Mouse (Mus musculus) mouse trophoblast stem cell (cell line): ENCODE data around the gene Spry1.

Experiments used
- in situ Hi-C, 2 experiments: fragments of 300-500 bp; cut with MseI, MboI; formaldehyde crosslinking; loops; 2 replicates in 1 of 2; 3 replicates in 1 of 2; pipeline ENCODE4 v1.15.1; 2025

Gene Spry1

DNA sequence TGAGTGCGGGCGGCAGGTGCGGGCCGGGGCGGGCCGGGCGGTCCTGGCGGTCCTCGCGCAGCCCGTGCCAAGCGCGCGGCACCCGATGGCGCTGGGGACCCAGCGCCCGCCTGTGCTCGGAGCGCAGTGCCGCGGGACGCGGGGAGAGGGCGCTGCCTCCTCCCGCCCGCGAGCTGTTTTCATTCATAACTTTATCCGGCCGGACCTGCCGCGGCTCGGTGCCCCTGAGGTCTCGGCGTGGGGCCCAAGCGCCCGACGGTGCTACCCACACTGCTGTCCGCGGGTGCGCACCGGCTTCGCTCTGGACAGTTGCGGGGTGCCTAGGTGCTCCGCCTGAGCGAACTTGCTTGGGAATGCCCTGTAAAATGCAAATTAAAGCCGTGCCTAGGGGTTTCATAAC is 1.1 kb downstream of the Spry1 start:
- in situ Hi-C loops = no loop called here

DNA sequence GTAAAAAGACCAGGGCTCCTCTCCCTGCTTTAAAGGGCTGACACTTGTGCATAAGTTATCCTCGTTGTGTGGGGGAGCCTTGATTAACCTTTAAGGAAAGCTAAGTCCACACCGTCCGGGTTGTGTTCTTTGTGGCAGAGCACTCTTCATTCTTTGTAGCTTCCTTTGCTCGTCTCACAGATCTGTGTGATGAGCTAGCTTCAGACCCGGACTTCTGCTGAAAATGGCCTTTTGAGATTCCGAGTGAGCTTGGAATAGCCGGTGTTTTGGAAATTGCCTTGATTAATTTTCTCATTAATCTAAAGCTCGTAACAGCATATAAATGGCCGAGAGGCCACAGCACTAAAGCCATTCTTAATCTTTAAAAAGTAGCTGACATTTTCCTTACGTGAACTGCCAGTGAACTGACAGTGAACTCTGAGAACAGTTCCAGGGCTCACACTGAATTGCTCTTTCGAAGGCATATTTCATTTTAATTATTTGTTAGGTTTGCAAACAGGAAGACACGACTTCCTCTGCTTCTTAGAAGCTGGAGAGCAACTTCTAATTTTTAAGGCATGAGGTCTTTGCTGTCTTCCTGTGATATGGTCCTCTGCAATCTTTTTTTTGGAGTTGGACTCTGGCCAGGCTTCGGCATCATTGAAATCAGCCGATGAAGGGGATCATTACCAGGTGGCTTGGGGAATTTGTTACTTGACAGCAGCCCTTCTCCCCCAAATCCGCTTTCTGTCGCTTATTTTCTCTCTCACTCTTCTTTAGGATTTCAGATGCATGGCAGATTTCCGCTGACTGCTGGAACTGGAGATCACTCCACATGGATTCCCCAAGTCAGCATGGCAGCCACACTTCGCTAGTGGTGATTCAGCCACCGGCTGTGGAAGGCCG is 2.3 kb downstream of the Spry1 start:
- in situ Hi-C loops = no loop called here

DNA sequence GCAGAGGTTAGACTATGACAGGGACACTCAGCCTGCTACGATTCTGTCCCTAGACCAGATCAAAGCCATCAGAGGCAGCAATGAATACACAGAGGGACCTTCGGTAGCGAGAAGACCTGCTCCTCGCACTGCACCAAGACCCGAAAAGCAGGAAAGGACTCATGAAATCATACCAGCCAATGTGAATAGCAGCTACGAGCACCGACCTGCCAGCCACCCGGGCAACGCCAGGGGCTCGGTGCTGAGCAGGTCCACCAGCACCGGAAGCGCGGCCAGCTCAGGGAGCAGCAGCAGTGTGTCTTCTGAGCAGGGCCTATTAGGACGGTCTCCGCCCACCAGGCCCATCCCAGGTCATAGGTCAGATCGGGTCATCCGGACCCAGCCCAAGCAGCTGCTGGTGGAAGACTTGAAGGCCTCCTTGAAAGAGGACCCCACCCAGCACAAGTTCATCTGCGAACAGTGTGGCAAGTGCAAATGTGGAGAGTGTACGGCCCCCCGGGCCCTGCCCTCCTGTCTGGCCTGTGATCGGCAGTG is 3.0 kb downstream of the Spry1 start:
- in situ Hi-C loops = no loop called here

DNA sequence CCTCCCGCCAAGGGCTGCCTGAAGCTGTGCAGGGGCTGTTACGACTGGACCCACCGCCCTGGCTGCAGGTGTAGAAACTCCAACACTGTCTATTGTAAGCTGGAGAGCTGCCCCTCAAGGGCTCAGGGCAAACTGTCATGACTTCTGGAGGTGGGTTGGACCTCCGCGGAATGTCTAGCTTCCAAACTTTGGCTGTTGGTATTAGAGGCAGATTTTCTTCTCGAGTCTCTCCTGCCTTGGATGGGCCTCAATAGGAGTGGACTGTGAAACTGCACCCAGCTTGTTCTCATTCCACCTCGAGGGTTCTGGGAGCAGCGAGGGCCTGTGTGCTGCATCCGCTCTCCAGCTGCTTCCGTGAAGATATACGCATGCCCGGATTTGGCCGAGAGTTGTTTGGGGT is 3.7 kb downstream of the Spry1 start:
- in situ Hi-C loops = no loop called here

GRCm38 (mm10) chr3:37643903-37644302 is 4.2 kb downstream of the Spry1 start:
- in situ Hi-C loops = no loop called here

- in situ Hi-C loops = no loop called here
These were observed 5.3 kb downstream of the Spry1 start for GRCm38 (mm10) chr3:37645061-37645460.

DNA sequence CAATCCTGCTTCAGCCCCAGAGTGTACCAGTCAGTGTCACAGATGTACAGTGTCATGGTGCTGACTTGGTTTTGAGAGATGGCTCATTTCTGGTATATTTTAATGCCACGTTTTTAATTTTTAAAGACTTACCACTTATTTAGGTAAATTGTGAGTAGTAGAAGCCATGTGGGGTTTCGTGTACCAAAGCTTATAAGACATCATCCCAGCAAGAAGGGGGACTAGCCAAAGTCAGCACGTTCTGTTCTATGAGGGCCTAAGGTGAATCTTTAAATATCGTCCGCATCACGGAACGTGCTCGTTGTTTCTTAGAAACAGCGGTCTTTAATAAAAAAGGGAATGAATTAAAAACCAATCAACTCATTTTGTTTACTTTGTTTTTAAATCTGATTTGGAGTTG is 6.5 kb downstream of the Spry1 start:
- in situ Hi-C loops = no loop called here

GRCm38 (mm10) chr3:37647225-37647624 is 7.5 kb downstream of the Spry1 start:
- in situ Hi-C loops = no loop called here

DNA sequence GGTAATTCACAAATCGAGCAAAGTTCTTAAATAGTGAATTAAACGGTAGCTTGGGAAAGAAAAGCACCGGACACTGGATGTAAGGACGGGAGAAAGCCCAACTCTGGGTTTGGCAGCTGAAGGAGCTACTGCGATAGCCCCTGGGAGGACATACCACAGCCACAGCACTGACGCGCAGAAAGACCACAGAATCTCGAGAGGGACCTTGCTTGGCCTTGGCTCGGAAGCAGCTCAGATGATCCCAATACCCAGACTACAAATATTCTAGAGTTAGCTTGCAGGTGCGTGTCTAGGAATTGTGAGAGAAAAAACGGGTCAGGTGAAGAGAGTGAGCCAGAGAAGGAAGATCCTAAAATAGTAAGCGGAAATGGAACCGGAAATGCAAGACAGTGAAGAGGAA is 8.5 kb downstream of the Spry1 start:
- in situ Hi-C loops = no loop called here

DNA sequence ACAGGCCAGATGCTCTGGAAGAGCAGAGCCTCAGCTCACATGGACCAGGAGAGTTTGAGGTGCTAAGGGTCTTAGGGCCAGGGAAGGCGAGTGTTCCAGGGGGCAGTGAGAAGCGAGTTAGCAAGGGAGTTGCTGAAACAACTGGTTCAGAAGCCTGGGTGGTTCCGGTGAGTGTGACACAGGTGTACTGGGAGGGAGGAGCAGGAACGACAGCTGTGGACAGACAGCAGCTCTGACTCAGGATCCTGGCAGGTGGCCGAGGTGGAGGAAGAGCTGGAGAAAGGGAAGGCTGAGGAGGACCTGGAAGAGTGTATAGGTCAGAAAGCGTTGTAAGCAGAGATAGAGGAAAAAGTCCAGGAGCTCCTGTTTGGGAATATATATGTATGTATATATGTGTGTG is 9.5 kb downstream of the Spry1 start:
- in situ Hi-C loops = no loop called here

- in situ Hi-C loops = no loop called here
These were observed 12.8 kb downstream of the Spry1 start for GRCm38 (mm10) chr3:37652537-37652936.

DNA sequence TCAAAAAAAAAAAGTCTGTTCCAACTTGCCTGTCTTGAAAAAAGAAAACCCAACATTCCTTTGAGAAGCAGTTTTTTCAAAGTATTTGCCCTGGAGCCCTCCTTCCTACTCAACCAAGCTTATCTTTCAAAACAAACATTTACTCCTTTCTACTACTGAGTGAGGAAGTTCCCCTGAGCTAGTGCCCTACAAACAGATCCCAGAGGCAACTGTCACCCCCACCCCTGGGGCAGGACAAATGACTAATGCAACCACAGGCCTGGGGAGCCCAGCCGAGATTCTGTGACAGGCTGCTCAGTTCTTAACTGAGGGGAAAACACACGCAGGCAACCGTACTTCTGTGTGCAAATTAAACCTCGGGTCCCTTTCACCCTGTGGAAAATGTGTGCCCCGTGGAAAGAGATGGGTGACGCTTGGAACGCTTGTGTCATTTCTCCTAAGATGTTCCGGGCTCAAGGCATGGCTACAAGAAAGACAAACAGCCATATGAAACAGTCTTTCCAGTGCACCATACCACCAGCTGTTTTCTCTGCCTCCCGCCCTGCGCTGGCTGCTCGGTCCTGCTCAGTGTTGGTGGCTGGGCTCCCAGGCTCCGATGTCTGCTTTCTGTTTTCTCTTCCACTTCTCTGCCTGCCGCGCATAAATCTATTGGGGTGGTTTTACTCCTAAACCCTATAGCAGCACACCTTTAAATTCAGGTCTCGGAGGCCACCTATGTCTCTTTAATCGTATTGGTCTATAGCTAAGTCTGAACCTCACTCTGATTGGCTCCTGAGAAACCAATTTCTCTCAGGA is 14.4 kb downstream of the Spry1 start:
- in situ Hi-C loops = no loop called here

DNA sequence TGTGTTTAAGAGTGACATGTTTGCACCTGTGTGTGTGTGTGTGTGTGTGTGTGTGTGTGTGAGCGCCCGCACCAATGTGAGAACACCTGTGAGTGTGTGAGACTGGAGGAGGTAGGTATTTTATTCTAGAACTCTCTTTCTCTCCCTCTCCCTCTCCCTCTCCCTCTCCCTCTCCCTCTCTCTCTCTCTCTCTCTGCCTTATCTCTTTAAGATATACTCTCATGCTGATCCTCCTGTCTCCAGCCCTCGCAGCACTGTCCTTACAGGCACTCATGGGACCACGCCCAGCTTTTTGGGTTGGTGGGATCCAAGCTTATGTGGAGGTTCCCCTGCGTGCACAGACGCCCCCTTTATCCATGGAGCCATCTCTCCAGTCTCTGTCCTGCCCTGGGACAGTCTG is 15.0 kb downstream of the Spry1 start:
- in situ Hi-C loops = no loop called here

DNA sequence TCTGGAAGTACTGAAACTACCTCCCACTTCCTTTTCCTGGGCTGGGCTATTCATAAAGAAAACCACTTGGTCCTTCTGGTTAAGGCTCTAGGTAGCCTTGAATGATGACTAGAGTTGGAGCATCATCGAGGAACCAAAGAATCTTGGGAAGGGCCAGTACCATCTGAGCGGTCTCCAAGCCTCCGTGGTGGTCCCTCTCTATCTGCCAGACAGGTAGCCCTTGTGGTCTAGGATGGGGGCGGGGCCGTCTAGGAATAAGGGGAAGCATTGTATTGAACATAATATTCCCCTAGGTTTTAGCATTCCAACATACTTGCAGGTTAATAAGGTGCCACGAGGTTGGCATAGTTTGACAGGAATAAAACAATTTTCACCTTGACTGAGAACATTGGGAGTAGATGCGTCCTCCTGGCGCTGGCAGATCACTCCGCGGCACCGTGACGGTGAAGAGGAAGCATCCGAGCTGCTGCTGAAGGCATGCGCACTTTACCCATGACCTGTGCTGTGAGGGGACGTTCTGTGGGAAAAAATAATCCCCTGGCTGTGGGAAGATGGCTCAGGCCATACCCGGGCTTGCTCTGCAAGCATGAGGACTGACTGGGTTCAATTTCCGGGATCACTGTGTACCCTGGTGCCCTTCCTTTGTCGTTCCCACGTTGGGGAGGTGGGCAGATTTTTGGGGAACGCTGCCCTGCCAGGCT is 16.3 kb downstream of the Spry1 start:
- in situ Hi-C loops = no loop called here

DNA sequence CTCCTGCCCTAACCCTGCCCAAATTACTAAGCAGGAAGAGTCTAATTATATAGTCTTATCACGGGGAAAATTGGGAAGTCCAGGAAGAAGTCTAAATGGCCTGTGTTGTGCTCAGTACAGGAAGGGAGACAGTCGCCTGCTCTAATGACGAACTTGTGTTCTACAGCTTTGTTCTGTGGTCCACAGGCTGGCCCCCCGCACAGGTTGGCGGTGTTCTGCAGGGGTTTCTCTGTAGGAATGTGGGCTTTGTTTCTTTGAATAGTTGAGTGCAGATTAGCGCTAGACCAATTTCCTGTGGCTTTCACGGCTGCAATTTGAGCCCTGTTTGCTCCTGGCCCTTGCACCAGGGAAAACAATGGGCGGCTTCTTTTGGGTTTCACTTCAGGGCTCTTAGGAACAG is 17.3 kb downstream of the Spry1 start:
- in situ Hi-C loops = no loop called here

GRCm38 (mm10) chr3:37658155-37658554 is 18.4 kb downstream of the Spry1 start:
- in situ Hi-C loops = no loop called here

- in situ Hi-C loops = no loop called here
These were observed 19.9 kb downstream of the Spry1 start for GRCm38 (mm10) chr3:37659621-37660020.

DNA sequence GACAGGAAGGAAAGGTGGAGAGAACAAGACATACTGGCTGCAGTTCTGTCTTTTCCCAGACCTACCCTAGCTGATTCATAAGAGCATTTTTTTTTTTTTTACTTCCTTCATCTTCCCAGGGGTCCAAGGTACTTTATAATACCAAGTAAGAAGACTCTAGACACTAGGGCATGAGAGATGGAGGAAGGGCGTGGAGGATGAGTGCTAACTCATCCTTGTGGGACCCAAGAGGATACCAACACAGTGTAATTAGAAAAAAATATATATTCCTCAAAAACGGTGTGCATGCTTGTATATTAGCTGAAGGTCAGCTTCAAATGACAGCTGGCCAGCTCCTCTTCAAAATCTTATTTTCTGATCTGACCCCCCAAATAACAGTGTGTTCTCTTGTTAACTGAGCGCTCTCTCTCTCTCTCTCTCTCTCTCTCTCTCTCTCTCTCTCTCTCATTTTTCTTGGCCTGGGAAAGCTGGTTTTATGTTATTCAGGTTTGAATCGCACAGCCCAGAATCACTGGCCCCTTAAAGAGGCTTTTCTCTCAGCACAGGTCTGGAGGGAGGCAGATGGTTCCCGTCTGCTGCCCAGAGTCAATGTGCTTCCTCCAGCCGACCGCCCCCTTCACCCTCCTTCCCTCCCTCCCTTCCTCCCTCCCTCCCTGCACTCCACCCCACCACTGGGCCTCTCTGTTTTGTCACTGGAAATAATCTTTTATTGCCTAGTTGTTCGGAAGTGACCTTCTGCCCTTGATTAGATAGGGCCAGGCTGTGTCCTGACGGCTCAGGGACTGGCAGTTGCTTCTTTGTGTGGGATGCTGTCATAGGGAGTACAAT is 26.8 kb downstream of the Spry1 start:
- in situ Hi-C loops = no loop called here

DNA sequence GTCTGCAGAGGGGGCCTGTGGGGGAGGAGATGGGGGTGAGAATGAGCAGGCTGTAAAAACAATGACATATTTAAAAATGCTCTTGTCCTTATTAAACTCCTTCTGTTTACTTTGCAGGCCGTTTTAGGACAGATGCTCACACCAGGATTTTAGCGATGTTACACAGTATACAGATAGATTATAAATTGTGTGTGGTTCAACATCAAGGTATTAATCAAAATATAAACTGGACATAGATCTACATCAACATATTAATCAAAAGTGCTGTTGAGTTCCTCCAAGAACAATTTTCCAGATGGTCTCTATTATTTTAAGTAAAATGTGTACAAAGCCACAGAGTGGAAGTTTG is 27.3 kb downstream of the Spry1 start:
- in situ Hi-C loops = no loop called here

- in situ Hi-C loops = no loop called here
These were observed 28.0 kb downstream of the Spry1 start for GRCm38 (mm10) chr3:37667736-37668135.

- in situ Hi-C loops = no loop called here
These were observed 28.9 kb downstream of the Spry1 start for GRCm38 (mm10) chr3:37668652-37669051.
